Comparison of ENCODE assay signal across 14 mouse cellular contexts in genomic region chr12:36089221-36089620, GRCm38 (mm10). TPM values are rescaled to one million over a fixed set of nuclear protein-coding genes. Genes with fewer than 3 reads are reported as not detected.
DNase-seq lines count a peak whose midpoint lies in the region.
"Had no signal": no experiment of that assay in that cellular context is flagged by ENCODE, and none has a peak within 500 bp of the region (broad histone marks: within the 10 kb centered on the region; RNA-seq: fewer than 3 reads in every experiment).

No protein-coding gene starts in this region.

- peak; percentile 21 to 42 for DNase-seq in cerebellum, postnatal 14 days
- DNase-seq in cerebellum, adult 11-12 months: no peak
- DNase-seq in kidney, postnatal 10 days: peak; percentile 17
- DNase-seq in kidney, adult 18-20 months: no peak
- DNase-seq in right cerebral cortex, postnatal 10 days (ENCODE audit: low spot score in 2 of 2): peak; percentile 33 to 45
- DNase-seq in right cerebral cortex, postnatal 14 days: no peak
- no peak for DNase-seq in layer of hippocampus, postnatal 14 days (ENCODE audit: low spot score in 2 of 2)
- DNase-seq in ovary, postnatal 10 days (ENCODE audit: low spot score): no peak
- DNase-seq: adrenal gland, adult 8-10 months; gastrocnemius, postnatal 10 days; heart, postnatal 36 days; liver, embryonic 13.5 days; retina, postnatal 1 day; thymus, postnatal 4 days had no signal

RNA-seq across cellular contexts. Expression of gene Tspan13, which starts 46.9 kb away (rescaled TPM):
- 100 to 1,000 TPM; 278 to 281 TPM for total RNA-seq in layer of hippocampus, postnatal 14 days (2021)

Comparison
In these comparisons a context has a peak if more than half of its experiments do, and no peak if none do; other contexts are left out.
1. DNase-seq: peak in cerebellum, postnatal 14 days (2 of 2), kidney, postnatal 10 days (single experiment) and right cerebral cortex, postnatal 10 days (2 of 2); none in cerebellum, adult 11-12 months (single experiment), kidney, adult 18-20 months (single experiment), right cerebral cortex, postnatal 14 days (single experiment), layer of hippocampus, postnatal 14 days (0 of 2) and ovary, postnatal 10 days (single experiment).